Mouse (Mus musculus): ENCODE data around the gene Olfr628. TPM values are rescaled to one million over a fixed set of nuclear protein-coding genes. Genes with fewer than 3 reads are reported as not detected.

The Olfr628 gene
- polyA plus RNA-seq, 1 experiment from 2014 or later: not detected

Other genes with a start within 250 kb of the Olfr628 start
- gene Olfr609, start 232.3 kb upstream of the Olfr628 start, polyA plus RNA-seq (2015; fragmentation: Nextera tagmentation; extraction: Ambion mirVana): not detected in 2 replicates
- not detected in 2 replicates for gene Olfr610, start 218.3 kb upstream of the Olfr628 start, polyA plus RNA-seq (2015; fragmentation: Nextera tagmentation; extraction: Ambion mirVana)
- gene Olfr611, start 209.5 kb upstream of the Olfr628 start, polyA plus RNA-seq (2015; fragmentation: Nextera tagmentation; extraction: Ambion mirVana): not detected in 2 replicates
- gene Olfr612, start 187.7 kb upstream of the Olfr628 start, polyA plus RNA-seq (2015; fragmentation: Nextera tagmentation; extraction: Ambion mirVana): not detected in 2 replicates
- gene Olfr613, start 182.3 kb upstream of the Olfr628 start, polyA plus RNA-seq (2015; fragmentation: Nextera tagmentation; extraction: Ambion mirVana): not detected in 2 replicates
- gene Olfr615, start 174.3 kb upstream of the Olfr628 start, polyA plus RNA-seq (2015; fragmentation: Nextera tagmentation; extraction: Ambion mirVana): not detected in 2 replicates
- gene Olfr616, start 161.2 kb upstream of the Olfr628 start, polyA plus RNA-seq (2015; fragmentation: Nextera tagmentation; extraction: Ambion mirVana): not detected in 2 replicates
- gene Olfr617, start 157.3 kb upstream of the Olfr628 start, polyA plus RNA-seq (2015; fragmentation: Nextera tagmentation; extraction: Ambion mirVana): not detected in 2 replicates
- gene Olfr618, start 140.3 kb upstream of the Olfr628 start, polyA plus RNA-seq (2015; fragmentation: Nextera tagmentation; extraction: Ambion mirVana): not detected in 2 replicates
- gene Olfr619, start 129.8 kb upstream of the Olfr628 start, polyA plus RNA-seq (2015; fragmentation: Nextera tagmentation; extraction: Ambion mirVana): not detected in 2 replicates
- not detected in 2 replicates for gene Olfr620, start 117.8 kb upstream of the Olfr628 start, polyA plus RNA-seq (2015; fragmentation: Nextera tagmentation; extraction: Ambion mirVana)
- not detected in 2 replicates for gene Olfr622, start 87.7 kb upstream of the Olfr628 start, polyA plus RNA-seq (2015; fragmentation: Nextera tagmentation; extraction: Ambion mirVana)
- gene Olfr623, start 66.7 kb upstream of the Olfr628 start, polyA plus RNA-seq (2015; fragmentation: Nextera tagmentation; extraction: Ambion mirVana): not detected in 2 replicates
- gene Olfr624, start 59.2 kb upstream of the Olfr628 start, polyA plus RNA-seq (2015; fragmentation: Nextera tagmentation; extraction: Ambion mirVana): 0.03 TPM in 1 of 2 replicates, not detected in the other
- gene Olfr625-ps1, start 47.7 kb upstream of the Olfr628 start, polyA plus RNA-seq (2015; fragmentation: Nextera tagmentation; extraction: Ambion mirVana): not detected in 2 replicates
- not detected in 2 replicates for gene Olfr243, start 15.7 kb upstream of the Olfr628 start, polyA plus RNA-seq (2015; fragmentation: Nextera tagmentation; extraction: Ambion mirVana)
- not detected in 2 replicates for gene Olfr629, start 14.6 kb downstream of the Olfr628 start, polyA plus RNA-seq (2015; fragmentation: Nextera tagmentation; extraction: Ambion mirVana)
- gene Olfr630, start 27.0 kb downstream of the Olfr628 start, polyA plus RNA-seq (2015; fragmentation: Nextera tagmentation; extraction: Ambion mirVana): not detected in 2 replicates
- not detected in 2 replicates for gene Olfr69, start 41.2 kb downstream of the Olfr628 start, polyA plus RNA-seq (2015; fragmentation: Nextera tagmentation; extraction: Ambion mirVana)
- gene Olfr68, start 49.3 kb downstream of the Olfr628 start, polyA plus RNA-seq (2015; fragmentation: Nextera tagmentation; extraction: Ambion mirVana): not detected in 2 replicates
- gene Olfr67, start 61.4 kb downstream of the Olfr628 start, polyA plus RNA-seq (2015; fragmentation: Nextera tagmentation; extraction: Ambion mirVana): not detected in 2 replicates
- 1,029 and 1,038 TPM in 2 replicates for gene Hbb-bt, start 83.6 kb downstream of the Olfr628 start, polyA plus RNA-seq (2015; fragmentation: Nextera tagmentation; extraction: Ambion mirVana)
- 1,894 and 2,140 TPM in 2 replicates for gene Hbb-bs, start 97.7 kb downstream of the Olfr628 start, polyA plus RNA-seq (2015; fragmentation: Nextera tagmentation; extraction: Ambion mirVana)
- gene Hbb-bh2, start 110.1 kb downstream of the Olfr628 start, polyA plus RNA-seq (2015; fragmentation: Nextera tagmentation; extraction: Ambion mirVana): not detected in 2 replicates
- 31.8 and 57.0 TPM in 2 replicates for gene Hbb-bh1, start 112.8 kb downstream of the Olfr628 start, polyA plus RNA-seq (2015; fragmentation: Nextera tagmentation; extraction: Ambion mirVana)
- 3,874 and 4,036 TPM in 2 replicates for gene Hbb-y, start 122.8 kb downstream of the Olfr628 start, polyA plus RNA-seq (2015; fragmentation: Nextera tagmentation; extraction: Ambion mirVana)
- gene Olfr66, start 155.9 kb downstream of the Olfr628 start, polyA plus RNA-seq (2015; fragmentation: Nextera tagmentation; extraction: Ambion mirVana): not detected in 2 replicates
- not detected in 2 replicates for gene Olfr64, start 164.1 kb downstream of the Olfr628 start, polyA plus RNA-seq (2015; fragmentation: Nextera tagmentation; extraction: Ambion mirVana)
- gene Olfr65, start 173.1 kb downstream of the Olfr628 start, polyA plus RNA-seq (2015; fragmentation: Nextera tagmentation; extraction: Ambion mirVana): not detected in 2 replicates
- not detected in 2 replicates for gene Olfr631, start 198.5 kb downstream of the Olfr628 start, polyA plus RNA-seq (2015; fragmentation: Nextera tagmentation; extraction: Ambion mirVana)
- gene Olfr632, start 204.0 kb downstream of the Olfr628 start, polyA plus RNA-seq (2015; fragmentation: Nextera tagmentation; extraction: Ambion mirVana): 0.08 TPM in 1 of 2 replicates, not detected in the other
- not detected in 2 replicates for gene Olfr633, start 214.1 kb downstream of the Olfr628 start, polyA plus RNA-seq (2015; fragmentation: Nextera tagmentation; extraction: Ambion mirVana)
- not detected in 2 replicates for gene Olfr635, start 240.8 kb downstream of the Olfr628 start, polyA plus RNA-seq (2015; fragmentation: Nextera tagmentation; extraction: Ambion mirVana)

Measured in neural tube, embryonic 13.5 days (tissue).